10 mouse cellular contexts compared by ENCODE assay signal in the genomic region with DNA sequence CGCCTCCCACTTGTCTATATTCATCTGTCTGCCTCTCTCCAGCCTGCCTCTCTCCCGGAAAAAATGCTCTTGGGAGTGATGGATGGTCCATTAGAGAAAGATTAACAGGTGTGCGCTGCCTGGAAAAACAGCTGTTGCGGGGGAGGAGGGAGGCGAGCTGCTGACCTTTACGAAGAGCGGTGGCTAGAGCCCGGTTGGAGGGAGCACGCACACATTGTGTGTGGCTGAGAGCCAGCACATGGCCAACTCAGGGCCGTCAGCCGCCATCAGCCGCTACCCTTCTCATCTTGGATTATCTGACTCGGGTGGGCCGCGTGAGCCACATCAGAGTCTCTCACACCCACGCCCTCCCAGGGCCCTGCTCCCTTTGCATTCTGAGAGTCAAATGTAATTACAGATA.
A peak's percentile ranks its signal among the peaks of the same experiment; 100 is the strongest.
DNase-seq lines count a peak whose midpoint lies in the region; ATAC-seq and TF ChIP-seq lines count a peak whose summit lies in the region.
"Had no signal": no experiment of that assay in that cellular context is flagged by ENCODE, and none has a peak within 500 bp of the region (broad histone marks: within the 10 kb centered on the region; RNA-seq: fewer than 3 reads in every experiment).

No protein-coding gene starts in this region.

- ATAC-seq in kidney, embryonic 16.5 days (ENCODE audit: low FRiP score, low TSS enrichment): peak; percentile 77
- peak; percentile 41; the same call in 1 of the 2 replicates for ATAC-seq in hindbrain, postnatal 0 days
- ATAC-seq in neural tube, embryonic 15.5 days (ENCODE audit: low FRiP score): no peak; the same call in 1 of the 2 replicates
- no peak for ATAC-seq in cerebellum, adult (ENCODE audit: insufficient number of reproducible peaks, low FRiP score, low TSS enrichment)
- ATAC-seq in megakaryocyte progenitor cell, adult 5-6 weeks (replicated peaks; ENCODE audit: poor library complexity): no peak

- 9% methylated on average over 16 of the region's 16 CpGs for whole genome bisulfite sequencing in kidney, embryonic 16.5 days
- 27% methylated on average over 16 of the region's 16 CpGs for WGBS in hindbrain, postnatal 0 days
- WGBS in neural tube, embryonic 15.5 days: 23% methylated on average over 16 of the region's 16 CpGs

- H3K9me3 ChIP-seq in kidney, embryonic 16.5 days (ENCODE audit: low read length): no peaks in the 10 kb centered on the region
- no peaks in the 10 kb centered on the region for H3K9me3 ChIP-seq in hindbrain, postnatal 0 days (ENCODE audit: low read length)
- H3K9me3 ChIP-seq in neural tube, embryonic 15.5 days (replicated peaks): no peaks in the 10 kb centered on the region
- H3K9me3 ChIP-seq: G1E; liver, embryonic 15.5 days had no signal

- no peak overlapping the region for H3K27ac ChIP-seq in kidney, embryonic 16.5 days (ENCODE audit: low read length)
- H3K27ac ChIP-seq in hindbrain, postnatal 0 days: no peak overlapping the region
- H3K27ac ChIP-seq in neural tube, embryonic 15.5 days (replicated peaks): peak overlapping the region; percentile 51; the same call in 1 of the 2 replicates
- H3K27ac ChIP-seq: liver, embryonic 15.5 days had no signal

- H3K9ac ChIP-seq in kidney, embryonic 16.5 days (replicated peaks; ENCODE audit: low read length): 0 out of 2 replicates have a peak overlapping the region, but pooled peaks have one; percentile 25
- no peak overlapping the region for H3K9ac ChIP-seq in hindbrain, postnatal 0 days (replicated peaks; ENCODE audit: low read length)
- H3K9ac ChIP-seq in neural tube, embryonic 15.5 days (replicated peaks): no peak overlapping the region
- H3K9ac ChIP-seq: liver, embryonic 15.5 days had no signal

- no peak for DNase-seq in kidney, adult 11 months
- DNase-seq in brain, embryonic 14.5 days (ENCODE audit: low read depth): peak; percentile 66
- DNase-seq in hindbrain, postnatal 0 days (ENCODE audit: low spot score): peak; percentile 62
- no peak for DNase-seq in layer of hippocampus, postnatal 36 days

- no peak overlapping the region for H3K4me3 ChIP-seq in kidney, embryonic 16.5 days (ENCODE audit: low read length)
- no peak overlapping the region for H3K4me3 ChIP-seq in hindbrain, postnatal 0 days (ENCODE audit: low read length)
- no peak overlapping the region for H3K4me3 ChIP-seq in neural tube, embryonic 15.5 days (replicated peaks)
- H3K4me3 ChIP-seq: liver, embryonic 15.5 days had no signal

- H3K4me2 ChIP-seq in kidney, embryonic 16.5 days (replicated peaks; ENCODE audit: low read depth, low read length): no peak overlapping the region
- no peak overlapping the region for H3K4me2 ChIP-seq in hindbrain, postnatal 0 days (ENCODE audit: low read depth, low read length)
- H3K4me2 ChIP-seq in neural tube, embryonic 15.5 days: no peak overlapping the region
- H3K4me2 ChIP-seq: liver, embryonic 15.5 days had no signal

- TF ChIP-seq POLR2A in brain, embryonic 14.5 days (IDR thresholded peaks at IDR 0.05; ENCODE audit: borderline replicate concordance, extremely low read depth, insufficient read depth, insufficient read length, poor library complexity, severe bottlenecking): no peak

- H3K36me3 ChIP-seq in kidney, embryonic 16.5 days (ENCODE audit: insufficient read depth, low read length): no peaks in the 10 kb centered on the region
- H3K36me3 ChIP-seq in hindbrain, postnatal 0 days (ENCODE audit: insufficient read depth, low read length): no peaks in the 10 kb centered on the region
- H3K36me3 ChIP-seq in neural tube, embryonic 15.5 days: no peaks in the 10 kb centered on the region
- H3K36me3 ChIP-seq: G1E; liver, embryonic 15.5 days had no signal

- no peak for TF ChIP-seq CTCF in brain, embryonic 14.5 days (IDR thresholded peaks at IDR 0.05; ENCODE audit: borderline replicate concordance, extremely low read depth, insufficient read depth, insufficient read length)
- no peak for TF ChIP-seq CTCF in hindbrain, postnatal 0 days (IDR thresholded peaks at IDR 0.05; ENCODE audit: low read depth)

- peaks cover 8% of the 10 kb centered on the region for H3K4me1 ChIP-seq in kidney, embryonic 16.5 days (ENCODE audit: insufficient read depth, low read length)
- no peaks in the 10 kb centered on the region for H3K4me1 ChIP-seq in hindbrain, postnatal 0 days (ENCODE audit: insufficient read depth, low read length)
- H3K4me1 ChIP-seq in neural tube, embryonic 15.5 days: peaks cover 10% of the 10 kb centered on the region

- H3K27me3 ChIP-seq in kidney, embryonic 16.5 days (ENCODE audit: insufficient read depth, low read length): peaks cover 8% of the 10 kb centered on the region
- H3K27me3 ChIP-seq in hindbrain, postnatal 0 days (ENCODE audit: insufficient read depth, low read length): no peaks in the 10 kb centered on the region
- H3K27me3 ChIP-seq in neural tube, embryonic 15.5 days (replicated peaks): no peaks in the 10 kb centered on the region

Comparison
In these comparisons a context has a peak if more than half of its experiments do, and no peak if none do; other contexts are left out.
1. ATAC-seq: peak in kidney, embryonic 16.5 days (single experiment) and hindbrain, postnatal 0 days (single experiment); none in neural tube, embryonic 15.5 days (single experiment), cerebellum, adult (single experiment) and megakaryocyte progenitor cell, adult 5-6 weeks (single experiment).
2. DNase-seq: peak in brain, embryonic 14.5 days (single experiment) and hindbrain, postnatal 0 days (single experiment); none in kidney, adult 11 months (single experiment) and layer of hippocampus, postnatal 36 days (0 of 2).